Mouse (Mus musculus) megakaryocyte, embryonic 14.5 days (primary cell): ENCODE results near the gene Cadm1.

Source experiments
- FLI1 ChIP-seq: IDR thresholded peaks from 2 replicates; pipeline ENCODE4 v1.6.1; 2012; ENCODE audit warnings: low read length, inconsistent platforms, mixed read lengths
- GATA1 ChIP-seq: IDR thresholded peaks from 3 replicates; pipeline ENCODE4 v1.6.1; 2012; ENCODE audit warnings: mixed read lengths, low read length, inconsistent platforms, borderline replicate concordance

DNA sequence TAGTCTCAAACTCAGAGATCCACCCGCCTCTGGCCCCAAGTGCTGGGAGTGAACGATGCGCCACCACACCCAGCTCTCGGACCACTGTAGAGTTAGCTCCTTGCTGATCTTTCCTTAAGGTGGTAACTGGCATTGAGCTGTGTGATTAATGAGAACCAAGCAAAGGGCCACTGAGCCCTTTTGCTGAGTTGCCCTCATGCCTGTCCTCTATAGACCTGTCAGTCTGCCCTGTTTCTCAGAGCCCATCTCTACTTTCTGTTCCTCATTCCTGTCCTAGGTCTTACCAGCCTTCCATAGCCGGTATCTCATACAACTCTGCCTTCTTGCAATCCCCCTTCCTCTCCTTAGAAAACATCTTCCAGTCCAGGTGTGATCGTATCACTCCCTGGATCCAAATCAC is 242.8 kb downstream of the Cadm1 start:
- no peak for TF ChIP-seq GATA1
- no peak for TF ChIP-seq FLI1
